Mouse (Mus musculus) testis, postnatal 10 days (tissue): Measurements from ENCODE around the gene Gm13290.
"Not testable (repeated sequence)": the region's sequence is repeated elsewhere in the genome, so short reads cannot be mapped to it uniquely, and the experiment has no call there.

Experiments
- DNase-seq: peaks from one replicate; pipeline ENCODE4 v3.0.0; 2021; ENCODE audit warnings: low spot score

The Gm13290 gene

GRCm38 (mm10) chr4:88773534-88773933, at the start of gene Gm13290:
TSS of gene Gm13290 (plus strand) at chr4:88773834.
- not testable (repeated sequence) for DNase-seq

DNA sequence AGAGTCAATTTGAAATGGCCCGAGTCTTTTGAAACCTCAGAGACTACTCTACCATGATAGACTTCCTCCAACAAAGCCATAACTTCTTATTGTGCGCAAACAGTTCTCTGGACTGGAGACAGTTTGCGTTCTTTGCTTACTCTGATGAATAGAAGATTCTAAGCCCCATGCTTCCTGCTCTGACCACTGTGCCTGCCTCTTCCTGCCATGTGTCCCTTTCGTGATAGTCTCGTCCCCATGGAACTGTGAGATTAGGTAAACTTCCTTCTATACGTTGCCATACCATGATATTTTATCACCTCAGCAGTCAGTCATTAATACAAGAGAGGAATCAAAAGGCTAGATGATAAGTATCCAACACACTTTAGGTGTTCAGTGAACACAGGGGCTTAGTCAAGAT, 46.9 kb upstream of the Gm13290 start:
- no peak for DNase-seq

DNA sequence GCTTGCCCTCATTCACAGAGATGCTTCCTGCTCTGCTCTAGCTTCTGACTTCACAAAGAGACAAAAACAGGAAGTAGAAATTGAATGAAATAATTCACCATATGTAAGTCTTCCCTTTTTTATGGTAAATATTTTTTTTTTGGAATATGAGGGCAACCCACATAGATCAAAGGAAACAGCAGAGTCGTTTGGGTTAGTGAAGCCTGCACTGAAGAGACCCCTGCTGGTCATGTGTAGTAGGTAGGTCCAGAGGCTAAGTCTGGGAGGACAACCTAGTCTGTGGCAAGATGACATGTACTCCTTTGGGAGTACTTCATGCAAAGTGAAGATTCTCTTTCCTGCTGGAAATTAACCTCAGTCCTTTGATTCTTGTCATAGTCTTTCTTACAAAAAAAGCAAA, 46.3 kb upstream of the Gm13290 start:
- no peak for DNase-seq

DNA sequence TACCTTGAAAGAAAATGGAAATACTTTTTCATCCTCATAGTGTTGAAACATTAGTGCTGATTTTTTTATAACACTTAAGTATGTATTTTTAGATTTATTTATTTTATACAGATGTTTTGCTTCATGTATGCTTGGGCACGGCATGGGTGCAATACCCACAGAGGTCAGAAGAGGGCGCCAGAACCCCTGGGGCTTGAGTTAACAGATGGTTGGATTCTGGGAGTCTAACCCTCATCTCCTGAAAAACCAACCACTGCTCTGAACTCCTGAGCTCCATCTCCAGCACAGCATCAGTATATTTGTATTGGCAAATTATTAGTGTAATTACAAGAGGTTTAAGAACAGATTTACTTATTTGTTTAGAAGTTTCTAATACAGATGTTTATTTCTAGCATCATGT, 35.2 kb upstream of the Gm13290 start:
- DNase-seq: peak; percentile 82

DNA sequence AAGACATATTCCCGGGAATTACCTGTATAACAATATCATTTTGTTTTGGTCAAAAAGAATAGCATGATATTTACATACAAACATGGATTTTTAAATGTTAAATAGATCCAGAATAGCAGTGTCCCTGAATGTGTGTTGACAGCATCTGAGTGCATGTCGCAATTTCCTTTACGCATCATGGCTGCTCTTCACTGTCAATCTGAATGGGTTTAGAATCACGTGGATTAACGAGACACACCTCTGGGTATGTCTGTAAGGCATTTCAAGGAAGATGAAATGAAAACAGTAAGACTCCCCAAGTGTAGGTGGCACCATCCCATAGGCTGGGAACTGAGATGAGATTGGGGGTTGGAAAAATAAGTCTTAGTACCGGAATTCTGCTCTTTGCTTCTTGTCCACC, 34.6 kb upstream of the Gm13290 start:
- DNase-seq: no peak

DNA sequence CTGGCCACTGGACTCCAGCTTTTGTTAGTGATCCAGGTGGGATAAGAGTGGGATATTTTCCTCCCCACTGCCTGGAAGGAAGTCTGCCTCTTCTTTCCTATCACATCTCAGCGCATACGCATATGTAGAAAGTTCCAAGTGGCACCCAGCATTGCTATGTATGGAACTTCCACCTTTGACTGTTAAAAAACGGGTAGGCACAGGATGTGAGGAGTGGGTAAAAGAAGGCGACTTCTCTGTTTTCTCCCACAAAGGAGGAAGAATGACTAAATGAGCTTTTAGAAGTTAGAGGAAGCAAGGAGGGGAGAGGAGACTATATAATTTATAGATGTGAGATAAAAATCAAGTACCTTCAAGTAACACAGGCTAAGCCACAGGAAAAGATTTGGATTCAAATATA, 32.2 kb upstream of the Gm13290 start:
- DNase-seq: no peak

- DNase-seq: no peak
Measured at GRCm38 (mm10) chr4:88742771-88743371, 30.8 kb upstream of the Gm13290 start.

DNA sequence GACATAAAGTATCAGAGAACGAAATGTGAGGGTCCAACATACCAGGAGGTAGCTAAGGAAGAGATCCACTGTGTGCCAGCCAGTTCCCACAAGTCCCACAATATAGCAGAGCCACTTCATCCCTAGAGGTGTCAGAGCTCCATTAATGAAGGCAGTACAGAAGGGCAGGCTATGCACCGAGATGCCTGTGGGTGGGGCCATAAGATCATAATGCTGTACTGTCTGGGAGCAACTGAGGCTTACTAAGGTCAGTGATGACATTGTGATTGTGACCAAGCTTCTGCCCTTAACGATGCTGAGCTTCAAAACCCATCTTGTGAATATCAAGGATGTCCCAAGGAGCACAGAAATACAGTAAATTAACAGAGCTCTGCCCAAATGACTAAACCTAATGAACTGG, 29.4 kb upstream of the Gm13290 start:
- no peak for DNase-seq

- no peak for DNase-seq
Measured at GRCm38 (mm10) chr4:88749926-88750325, 23.7 kb upstream of the Gm13290 start.

GRCm38 (mm10) chr4:88754818-88755340, 18.8 kb upstream of the Gm13290 start, which contains the start of gene Gm13271:
TSS of gene Gm13271 (plus strand) at chr4:88754868.
- DNase-seq: peak; percentile 80

GRCm38 (mm10) chr4:88756581-88757513, 16.8 kb upstream of the Gm13290 start:
- DNase-seq: not testable (repeated sequence)

DNA sequence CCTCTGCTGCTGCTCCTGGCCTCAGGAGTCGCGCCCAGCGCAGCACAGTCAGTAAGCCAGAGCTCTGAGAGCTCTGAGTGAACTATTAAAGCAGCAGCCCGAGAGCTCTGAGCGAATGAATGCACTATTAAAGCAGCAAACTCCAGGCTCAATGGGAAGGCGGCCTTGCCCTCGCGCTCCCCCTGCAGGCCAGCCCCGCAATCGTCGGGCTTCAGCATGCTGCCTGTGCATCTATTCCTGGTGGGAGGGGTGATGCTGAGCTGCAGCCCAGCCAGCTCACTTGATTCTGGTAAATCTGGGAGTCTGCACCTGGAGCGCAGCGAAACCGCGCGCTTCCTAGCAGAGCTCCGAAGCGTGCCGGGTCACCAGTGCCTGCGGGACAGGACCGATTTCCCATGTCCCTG, 16.0 kb upstream of the Gm13290 start:
- peak; percentile 88 for DNase-seq

DNA sequence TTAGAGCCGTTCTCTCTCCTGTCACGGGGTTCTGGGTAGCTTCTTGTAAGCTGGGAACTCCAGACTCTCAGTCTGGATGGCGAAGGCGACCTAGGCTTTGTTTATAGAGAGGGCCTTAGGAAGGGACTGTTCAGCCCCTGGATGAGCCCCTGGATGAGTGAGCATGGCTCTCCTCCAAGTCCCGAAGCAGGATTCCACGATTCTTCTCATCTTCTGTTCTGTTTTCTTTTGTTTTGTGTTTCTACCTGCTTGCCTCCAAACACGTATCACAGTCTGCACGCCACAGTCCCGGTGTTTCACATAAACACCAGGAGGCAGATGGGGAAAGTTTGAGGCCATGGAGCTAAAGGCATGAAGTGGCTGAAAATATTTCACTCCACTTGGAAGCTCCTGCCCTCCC, 14.9 kb upstream of the Gm13290 start:
- not testable (repeated sequence) for DNase-seq

- DNase-seq: peak; percentile 56
Measured at GRCm38 (mm10) chr4:88759610-88760268, 13.9 kb upstream of the Gm13290 start, which contains the start of gene Gm13283. TSS of gene Gm13283 (plus strand) at chr4:88760119.

GRCm38 (mm10) chr4:88760431-88760830, 13.2 kb upstream of the Gm13290 start:
- peak; percentile 74 for DNase-seq

- DNase-seq: peak; percentile 86
Measured at GRCm38 (mm10) chr4:88761776-88762175, 11.9 kb upstream of the Gm13290 start.

GRCm38 (mm10) chr4:88762341-88762740, 11.3 kb upstream of the Gm13290 start:
- not testable (repeated sequence) for DNase-seq

- DNase-seq: not testable (repeated sequence)
Measured at GRCm38 (mm10) chr4:88763384-88764018, 10.1 kb upstream of the Gm13290 start.

DNA sequence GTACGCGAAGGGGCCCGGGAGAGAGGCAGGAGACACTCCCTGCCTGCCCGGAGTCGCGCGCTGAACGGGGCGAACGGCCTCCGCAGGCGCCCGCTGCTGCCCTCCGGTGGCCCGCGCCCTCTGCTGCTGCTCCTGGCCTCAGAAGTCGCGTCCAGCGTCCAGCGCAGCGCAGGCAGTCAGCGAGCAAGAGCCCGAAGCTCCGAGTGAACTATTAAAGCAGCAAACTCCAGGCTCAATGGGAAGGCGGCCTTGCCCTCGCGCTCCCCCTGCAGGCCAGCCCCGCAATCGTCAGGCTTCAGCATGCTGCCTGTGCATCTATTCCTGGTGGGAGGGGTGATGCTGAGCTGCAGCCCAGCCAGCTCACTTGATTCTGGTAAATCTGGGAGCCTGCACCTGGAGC, 3.0 kb downstream of the Gm13290 start, which contains the start of gene Gm13289:
Gm13289 (plus strand) TSS at position 301 of the 400 bp plus-strand sequence.
- not testable (repeated sequence) for DNase-seq

DNA sequence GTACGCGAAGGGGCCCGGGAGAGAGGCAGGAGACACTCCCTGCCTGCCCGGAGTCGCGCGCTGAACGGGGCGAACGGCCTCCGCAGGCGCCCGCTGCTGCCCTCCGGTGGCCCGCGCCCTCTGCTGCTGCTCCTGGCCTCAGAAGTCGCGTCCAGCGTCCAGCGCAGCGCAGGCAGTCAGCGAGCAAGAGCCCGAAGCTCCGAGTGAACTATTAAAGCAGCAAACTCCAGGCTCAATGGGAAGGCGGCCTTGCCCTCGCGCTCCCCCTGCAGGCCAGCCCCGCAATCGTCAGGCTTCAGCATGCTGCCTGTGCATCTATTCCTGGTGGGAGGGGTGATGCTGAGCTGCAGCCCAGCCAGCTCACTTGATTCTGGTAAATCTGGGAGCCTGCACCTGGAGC, 5.9 kb downstream of the Gm13290 start, which contains the start of gene Gm13272:
Gm13272 (plus strand) TSS at position 301 of the 400 bp plus-strand sequence.
- not testable (repeated sequence) for DNase-seq

DNA sequence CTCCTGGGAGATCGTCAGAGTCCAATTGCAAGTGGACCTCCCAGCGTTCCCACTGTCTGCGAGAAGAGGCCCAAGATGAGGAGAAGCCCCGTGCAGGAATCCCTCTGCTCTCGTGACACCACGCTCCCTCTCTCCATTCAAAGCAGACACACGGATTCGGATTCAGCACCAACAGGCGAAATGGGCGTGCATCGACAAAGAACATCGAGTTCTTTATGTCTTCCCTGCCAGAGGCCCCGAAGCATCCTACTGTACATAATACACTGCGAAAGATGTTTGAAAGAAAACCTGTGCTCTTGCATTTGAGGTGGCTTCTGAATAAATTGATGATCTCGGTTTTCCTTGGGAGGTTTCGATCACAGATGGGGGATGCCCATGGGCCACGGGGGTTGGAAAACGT, 6.7 kb downstream of the Gm13290 start:
- not testable (repeated sequence) for DNase-seq

- DNase-seq: not testable (repeated sequence)
Measured at GRCm38 (mm10) chr4:88781831-88782230, 8.2 kb downstream of the Gm13290 start, which contains the start of gene Ifnz. TSS of gene Ifnz (plus strand) at chr4:88782131.
